Mouse (Mus musculus): ENCODE data around the gene Nrarp. TPM values are rescaled to one million over a fixed set of nuclear protein-coding genes. Genes with fewer than 3 reads are reported as not detected.

Gene Nrarp
- total RNA-seq, 2 experiments from 2014 or later, result 38.6 to 44.9 TPM

DNA sequence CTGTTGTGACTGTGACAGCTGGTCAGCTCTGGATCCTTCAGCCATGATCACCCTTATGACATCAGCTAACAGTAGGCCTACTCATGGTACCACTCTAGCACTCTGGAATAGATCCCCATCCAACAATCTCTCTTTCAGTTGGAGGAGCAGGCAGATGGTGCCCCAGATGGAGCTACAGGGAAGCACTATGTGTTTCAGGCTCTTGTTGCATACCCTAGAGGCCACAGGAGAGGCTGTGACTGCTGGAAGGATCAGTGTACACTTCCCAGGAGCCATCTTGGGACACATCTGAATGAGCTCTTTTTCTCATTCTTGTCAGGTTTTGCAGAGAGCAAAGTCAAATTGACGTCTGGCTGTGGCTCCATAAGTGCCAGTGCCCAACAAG lies 8.8 kb upstream of the Nrarp start:
- DNase-seq (ENCODE audit: low spot score in 2 of 2), result no peak
- intact Hi-C loops (cut with DNase I), result no loop called here

- intact Hi-C loops (cut with DNase I), result no loop called here
Observed at GRCm38 (mm10) chr2:25172629-25173028, 7.9 kb upstream of the Nrarp start.

GRCm38 (mm10) chr2:25173821-25174220 lies 6.7 kb upstream of the Nrarp start:
- no peak for DNase-seq (ENCODE audit: low spot score in 2 of 2)
- intact Hi-C loops (cut with DNase I), result no loop called here

More at GRCm38 (mm10) chr2:25172629-25173028, 7.9 kb upstream of the Nrarp start:
- DNase-seq (ENCODE audit: low spot score in 2 of 2), result no peak

GRCm38 (mm10) chr2:25174866-25175689 lies 5.5 kb upstream of the Nrarp start:
- intact Hi-C loops (cut with DNase I), result loop anchor here (5.0 kb wide), 1 partner anchor 48 kb away; no protein-coding TSS in a partner anchor
- DNase-seq (ENCODE audit: low spot score in 2 of 2), result no peak

- intact Hi-C loops (cut with DNase I), result loop anchor here (5.0 kb wide), 1 partner anchor 48 kb away; no protein-coding TSS in a partner anchor
- DNase-seq (ENCODE audit: low spot score in 2 of 2), result no peak
Observed at GRCm38 (mm10) chr2:25175690-25176078, 4.9 kb upstream of the Nrarp start.

GRCm38 (mm10) chr2:25176573-25176972 lies 4.0 kb upstream of the Nrarp start:
- intact Hi-C loops (cut with DNase I), result loop anchor here (5.0 kb wide), 1 partner anchor 49 kb away; no protein-coding TSS in a partner anchor
- no peak for DNase-seq (ENCODE audit: low spot score in 2 of 2)

GRCm38 (mm10) chr2:25177076-25177475 lies 3.5 kb upstream of the Nrarp start:
- no peak for DNase-seq (ENCODE audit: low spot score in 2 of 2)
- intact Hi-C loops (cut with DNase I), result loop anchor here (5.0 kb wide), 1 partner anchor 50 kb away; no protein-coding TSS in a partner anchor

DNA sequence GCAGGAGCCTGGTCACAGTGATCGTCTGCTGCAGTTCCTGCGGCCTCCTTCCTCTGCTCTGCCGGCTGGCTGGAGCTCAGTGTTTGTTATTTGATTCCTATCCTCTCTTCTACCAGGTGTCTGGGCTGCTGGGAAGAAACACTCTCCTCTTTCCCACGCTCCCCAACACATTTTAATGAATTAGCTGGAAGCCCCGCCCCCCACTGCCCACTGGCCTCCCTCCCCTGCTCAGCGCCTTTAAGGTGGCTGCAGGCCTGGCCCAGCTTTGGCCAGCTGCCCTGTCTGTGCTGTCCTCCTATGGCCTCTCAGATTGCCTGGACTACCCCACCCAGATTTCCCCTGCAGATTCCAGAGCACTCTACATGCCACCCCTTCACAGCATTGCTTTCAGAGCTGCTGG lies 2.9 kb upstream of the Nrarp start:
- intact Hi-C loops (cut with DNase I), result loop anchor here (5.0 kb wide), 1 partner anchor 50 kb away; no protein-coding TSS in a partner anchor

GRCm38 (mm10) chr2:25178285-25178972 lies 2.1 kb upstream of the Nrarp start:
- intact Hi-C loops (cut with DNase I), result loop anchor here (5.0 kb wide), 1 partner anchor 51 kb away; no protein-coding TSS in a partner anchor
- peak; percentile 49 to 60 for DNase-seq (ENCODE audit: low spot score in 2 of 2)

More for the DNA sequence above, 2.9 kb upstream of the Nrarp start:
- DNase-seq (ENCODE audit: low spot score in 2 of 2), result peak; percentile 64 to 68

DNA sequence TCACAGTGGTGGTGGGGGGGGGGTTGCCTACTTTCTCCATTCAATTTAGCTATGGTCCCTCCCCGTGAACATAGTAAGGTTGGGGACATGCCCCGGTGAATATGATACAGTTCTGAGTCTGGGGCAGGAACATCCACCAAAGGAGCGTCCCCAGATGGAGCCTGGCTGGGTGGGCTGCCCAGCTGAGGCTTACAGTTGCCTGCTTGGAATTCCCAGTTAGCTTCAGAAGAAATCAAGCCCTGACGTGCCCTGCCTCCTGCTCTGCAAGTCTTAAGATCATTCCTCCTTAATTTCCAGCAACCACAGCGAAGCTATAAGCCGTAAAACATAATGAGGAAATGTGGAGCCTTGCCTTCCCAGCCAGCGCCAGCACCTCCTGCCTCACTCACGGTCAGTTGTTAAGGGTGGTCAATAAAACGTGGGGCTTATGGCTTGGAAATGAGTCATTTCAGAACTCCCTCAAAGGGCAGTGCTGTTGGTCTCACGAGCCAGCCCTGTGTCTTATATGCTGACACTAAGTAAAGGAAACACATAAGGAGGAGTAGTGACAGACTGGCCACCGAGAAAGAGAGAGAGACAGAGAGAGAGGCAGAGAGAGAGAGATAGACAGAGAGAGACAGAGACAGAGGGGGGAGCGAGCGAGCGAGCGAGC lies 866 bp upstream of the Nrarp start:
- intact Hi-C loops (cut with DNase I), result loop anchor here (5.0 kb wide), 3 partner anchors 52 to 217 kb away; partner anchors contain the start of gene Dph7
- no peak for DNase-seq (ENCODE audit: low spot score in 2 of 2)

GRCm38 (mm10) chr2:25180973-25181890 lies 674 bp downstream of the Nrarp start:
- DNase-seq (ENCODE audit: low spot score in 2 of 2), result peak; percentile 31 to 36
- intact Hi-C loops (cut with DNase I), result loop anchor here (5.0 kb wide), 2 partner anchors 79 to 219 kb away; partner anchors contain the start of gene Dph7

DNA sequence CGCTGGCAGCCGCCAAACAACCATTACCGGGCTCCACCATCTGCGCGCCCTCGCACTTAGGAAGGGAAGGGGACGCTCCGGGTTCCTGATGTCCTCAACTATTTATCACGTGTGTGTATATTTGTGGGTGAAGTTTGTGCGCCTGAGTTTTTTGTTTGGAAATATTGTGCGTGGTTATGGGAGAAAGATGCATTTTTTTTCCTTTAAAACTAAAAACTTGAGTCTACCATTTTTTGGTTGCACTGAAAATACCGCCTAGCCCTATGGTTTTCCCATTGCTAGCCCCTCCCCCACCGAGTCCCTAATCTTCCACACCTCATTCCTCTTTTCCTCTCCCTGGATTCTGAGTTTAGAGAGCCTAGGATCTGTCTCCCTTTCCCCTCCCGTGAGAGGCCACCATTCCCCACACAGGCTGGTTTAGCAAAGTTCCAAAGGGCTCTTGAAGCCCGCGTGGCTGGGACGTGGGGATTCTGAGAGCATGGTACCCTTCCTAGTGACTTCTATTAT lies 1.4 kb downstream of the Nrarp start:
- DNase-seq (ENCODE audit: low spot score in 2 of 2), result no peak
- intact Hi-C loops (cut with DNase I), result loop anchor here (5.0 kb wide), 2 partner anchors 80 to 220 kb away; partner anchors contain the start of gene Dph7

DNA sequence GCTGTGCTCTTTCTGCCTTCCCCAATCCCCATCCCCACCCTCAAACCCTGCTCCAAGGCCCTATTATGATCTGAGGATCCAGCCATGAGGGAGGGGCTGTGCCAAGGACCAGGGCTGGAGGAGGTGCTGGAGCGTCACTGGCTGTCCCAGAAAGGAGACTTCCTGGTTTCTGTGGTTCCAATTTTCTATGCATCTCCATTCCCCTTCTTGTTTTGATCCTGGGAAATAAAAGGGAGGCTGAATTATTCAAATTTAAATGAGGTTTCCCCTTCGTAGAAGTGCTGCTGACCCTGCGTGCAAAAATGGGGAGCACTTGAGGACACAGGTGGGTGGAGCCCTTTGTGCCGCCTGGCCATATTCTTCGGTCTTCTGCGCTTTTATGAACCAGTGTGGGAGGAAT lies 2.1 kb downstream of the Nrarp start:
- intact Hi-C loops (cut with DNase I), result loop anchor here (5.0 kb wide), 2 partner anchors 80 to 220 kb away; partner anchors contain the start of gene Dph7
- peak; percentile 30 to 43 for DNase-seq (ENCODE audit: low spot score in 2 of 2)

DNA sequence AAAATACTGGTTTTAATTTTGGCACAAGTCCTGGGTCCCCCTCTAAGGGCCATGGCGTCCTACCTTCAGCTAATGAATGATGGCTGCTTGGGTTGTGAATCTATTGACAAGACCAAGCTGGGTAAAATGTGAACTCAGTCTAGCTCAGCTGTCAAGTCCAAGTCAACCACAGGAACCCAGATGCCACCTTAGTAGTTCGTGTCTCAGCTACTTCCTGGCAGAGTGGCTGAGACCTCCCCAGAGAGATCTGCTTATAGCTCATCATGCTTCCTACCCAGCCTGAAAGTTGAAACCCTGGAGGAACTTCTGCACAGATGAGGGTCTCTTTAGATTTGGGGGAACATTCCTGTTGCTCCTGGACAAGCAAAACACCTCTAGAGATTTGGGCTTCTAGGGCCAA lies 2.8 kb downstream of the Nrarp start:
- intact Hi-C loops (cut with DNase I), result loop anchor here (5.0 kb wide), 2 partner anchors 81 to 221 kb away; partner anchors contain the start of gene Dph7
- no peak for DNase-seq (ENCODE audit: low spot score in 2 of 2)

- DNase-seq (ENCODE audit: low spot score in 2 of 2), result no peak
- intact Hi-C loops (cut with DNase I), result loop anchor here (5.0 kb wide), 2 partner anchors 82 to 222 kb away; partner anchors contain the start of gene Dph7
Observed at GRCm38 (mm10) chr2:25184496-25184895, 3.9 kb downstream of the Nrarp start.

DNA sequence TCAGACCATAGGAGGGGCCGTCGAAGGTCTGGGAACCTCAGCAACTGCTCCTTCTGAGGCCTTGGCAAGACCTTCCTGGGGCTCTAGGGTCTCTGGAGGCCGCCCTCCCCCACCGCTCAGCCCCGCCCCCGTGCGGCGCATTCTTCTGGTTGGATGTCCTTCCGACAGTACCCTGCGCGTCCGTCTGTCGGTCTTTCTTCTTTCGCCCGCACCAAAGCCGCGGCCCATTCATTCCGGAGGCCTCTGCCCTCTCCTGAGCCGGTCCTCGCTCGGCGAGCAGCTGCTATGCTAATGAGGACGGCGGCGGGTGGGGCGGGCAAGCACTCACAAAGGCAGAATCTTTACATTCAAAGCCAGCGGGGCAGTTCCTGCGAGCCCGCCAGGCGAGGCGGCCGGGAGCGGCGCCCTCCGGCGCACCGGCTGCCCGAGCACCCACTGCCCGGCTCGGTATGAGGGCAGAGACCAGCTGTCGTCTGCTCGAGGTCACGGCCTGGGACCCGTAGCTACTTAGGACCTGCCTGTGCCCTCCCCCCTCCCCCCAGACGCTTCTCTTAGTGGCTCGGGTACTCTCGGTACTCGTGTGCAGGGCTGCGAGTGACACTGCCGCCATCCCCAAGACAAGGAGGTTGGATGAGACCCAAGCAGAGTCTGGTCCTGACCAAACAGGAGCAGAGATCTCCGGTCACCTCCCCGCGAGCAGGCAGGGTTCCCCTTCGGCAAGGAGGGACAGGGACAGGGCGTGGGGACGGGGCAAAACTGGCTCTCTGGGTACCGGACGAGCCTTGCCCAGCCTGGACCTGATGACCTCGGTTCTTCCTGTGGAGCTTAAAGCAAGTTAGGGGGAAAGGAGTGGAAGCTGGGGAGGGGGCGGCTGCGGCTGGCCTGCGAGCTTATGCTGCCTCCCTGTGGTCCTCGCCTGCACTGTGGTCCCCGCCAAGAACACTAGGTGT lies 5.3 kb downstream of the Nrarp start:
- peak in 1 of 2 experiments; percentile 60 for DNase-seq (ENCODE audit: low spot score in 2 of 2)
- intact Hi-C loops (cut with DNase I), result no loop called here

DNA sequence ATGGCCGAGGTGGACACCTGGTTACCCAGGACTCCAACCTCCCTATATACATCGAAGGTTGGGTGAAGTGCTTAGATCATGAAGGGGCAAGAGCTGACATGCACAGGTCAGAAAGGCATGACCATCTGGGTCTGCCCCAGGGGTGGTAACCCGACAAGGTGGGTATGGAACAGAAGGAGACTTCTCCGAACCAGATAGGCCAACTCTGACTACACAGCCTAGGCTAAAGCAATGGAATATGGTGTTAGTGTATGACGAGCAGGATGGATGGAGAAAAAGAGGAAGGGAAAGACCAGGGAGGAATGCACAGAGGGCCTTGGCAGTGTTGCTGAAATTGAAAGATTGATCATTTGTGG lies 6.0 kb downstream of the Nrarp start:
- DNase-seq (ENCODE audit: low spot score in 2 of 2), result no peak
- intact Hi-C loops (cut with DNase I), result no loop called here
